Mouse (Mus musculus): ENCODE data around the gene C2cd5. TPM values are rescaled to one million over a fixed set of nuclear protein-coding genes. Genes with fewer than 3 reads are reported as not detected.

C2cd5 gene
- total RNA-seq, 2 experiments from 2014 or later = 66.6 to 77.6 TPM

- DNase-seq (ENCODE audit: low spot score in 2 of 2) = no peak
Measured at GRCm38 (mm10) chr6:143073914-143074313, 26.0 kb downstream of the C2cd5 start.

- no peak for DNase-seq (ENCODE audit: low spot score in 2 of 2)
Measured at GRCm38 (mm10) chr6:143073476-143073875, 26.5 kb downstream of the C2cd5 start.

- DNase-seq (ENCODE audit: low spot score in 2 of 2) = no peak
Measured at GRCm38 (mm10) chr6:143072412-143073014, 27.4 kb downstream of the C2cd5 start.

GRCm38 (mm10) chr6:143070736-143071135 lies 29.2 kb downstream of the C2cd5 start:
- no peak for DNase-seq (ENCODE audit: low spot score in 2 of 2)

- DNase-seq (ENCODE audit: low spot score in 2 of 2) = no peak
Measured at GRCm38 (mm10) chr6:143070019-143070418, 29.9 kb downstream of the C2cd5 start.

GRCm38 (mm10) chr6:143069606-143070005 lies 30.3 kb downstream of the C2cd5 start:
- no peak for DNase-seq (ENCODE audit: low spot score in 2 of 2)

GRCm38 (mm10) chr6:143068181-143068915 lies 31.6 kb downstream of the C2cd5 start:
- no peak for DNase-seq (ENCODE audit: low spot score in 2 of 2)

- DNase-seq (ENCODE audit: low spot score in 2 of 2) = no peak
Measured at GRCm38 (mm10) chr6:143067654-143068053, 32.3 kb downstream of the C2cd5 start.

- DNase-seq (ENCODE audit: low spot score in 2 of 2) = no peak
Measured at GRCm38 (mm10) chr6:143066859-143067258, 33.1 kb downstream of the C2cd5 start.

- DNase-seq (ENCODE audit: low spot score in 2 of 2) = no peak
Measured at GRCm38 (mm10) chr6:143064047-143064446, 35.9 kb downstream of the C2cd5 start.

GRCm38 (mm10) chr6:143057601-143058000 lies 42.3 kb downstream of the C2cd5 start:
- DNase-seq (ENCODE audit: low spot score in 2 of 2) = no peak

GRCm38 (mm10) chr6:143051566-143051965 lies 48.4 kb downstream of the C2cd5 start:
- no peak for DNase-seq (ENCODE audit: low spot score in 2 of 2)

- peak in 1 of 2 experiments; percentile 12 for DNase-seq (ENCODE audit: low spot score in 2 of 2)
Measured at GRCm38 (mm10) chr6:143049791-143050555, 50.0 kb downstream of the C2cd5 start.

GRCm38 (mm10) chr6:143049117-143049516 lies 50.8 kb downstream of the C2cd5 start:
- no peak for DNase-seq (ENCODE audit: low spot score in 2 of 2)

GRCm38 (mm10) chr6:143047538-143048258 lies 52.2 kb downstream of the C2cd5 start:
- DNase-seq (ENCODE audit: low spot score in 2 of 2) = peak in 1 of 2 experiments; percentile 7

GRCm38 (mm10) chr6:143041578-143041977 lies 58.4 kb downstream of the C2cd5 start:
- no peak for DNase-seq (ENCODE audit: low spot score in 2 of 2)

GRCm38 (mm10) chr6:143035261-143035660 lies 64.7 kb downstream of the C2cd5 start:
- no peak for DNase-seq (ENCODE audit: low spot score in 2 of 2)

GRCm38 (mm10) chr6:143034503-143034902 lies 65.4 kb downstream of the C2cd5 start:
- no peak for DNase-seq (ENCODE audit: low spot score in 2 of 2)

GRCm38 (mm10) chr6:143030521-143030920 lies 69.4 kb downstream of the C2cd5 start:
- no peak for DNase-seq (ENCODE audit: low spot score in 2 of 2)

- DNase-seq (ENCODE audit: low spot score in 2 of 2) = no peak
Measured at GRCm38 (mm10) chr6:143027896-143028295, 72.0 kb downstream of the C2cd5 start.

GRCm38 (mm10) chr6:143027402-143027801 lies 72.5 kb downstream of the C2cd5 start:
- DNase-seq (ENCODE audit: low spot score in 2 of 2) = no peak

Data from layer of hippocampus, postnatal 10 days (tissue).